Mouse (Mus musculus): ENCODE measurements around the gene Gm17268.

- no peak for TF ChIP-seq POLR2A (IDR thresholded peaks at IDR 0.05; ENCODE audit: low read depth, low read length)
- no peak for TF ChIP-seq CTCF (conservative IDR thresholded peaks at IDR 0.05; ENCODE audit: insufficient read depth, insufficient read length, low read depth, low read length)
These were observed 3.3 kb upstream of the Gm17268 start for GRCm38 (mm10) chr11:82041671-82042080.
